Mouse (Mus musculus): Measurements from ENCODE around the gene Atxn1l. TPM values are rescaled to one million over a fixed set of nuclear protein-coding genes. Genes with fewer than 3 reads are reported as not detected.

The Atxn1l gene
- total RNA-seq, 2 experiments from 2014 or later = 39.2 to 50.2 TPM

DNA sequence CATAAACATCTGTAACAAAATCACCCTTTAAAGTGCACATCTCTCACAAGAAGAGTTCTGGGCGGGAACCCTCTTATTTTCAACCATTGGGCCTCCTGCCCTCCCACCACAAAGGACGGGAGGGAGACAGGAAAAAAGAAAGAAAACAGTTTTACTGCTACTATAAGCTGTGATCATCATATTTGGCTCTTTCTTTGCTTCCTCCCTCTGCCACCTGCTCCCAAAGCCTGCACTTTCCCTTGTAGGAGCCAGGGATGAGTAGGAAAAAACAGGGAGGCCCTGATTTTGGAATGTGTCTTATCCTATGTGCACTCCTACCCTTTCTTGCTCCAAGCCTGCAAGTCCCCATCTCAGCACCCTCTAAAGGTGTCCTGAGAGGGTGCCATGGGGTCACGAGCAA is 6.5 kb downstream of the Atxn1l start:
- no peak for DNase-seq

DNA sequence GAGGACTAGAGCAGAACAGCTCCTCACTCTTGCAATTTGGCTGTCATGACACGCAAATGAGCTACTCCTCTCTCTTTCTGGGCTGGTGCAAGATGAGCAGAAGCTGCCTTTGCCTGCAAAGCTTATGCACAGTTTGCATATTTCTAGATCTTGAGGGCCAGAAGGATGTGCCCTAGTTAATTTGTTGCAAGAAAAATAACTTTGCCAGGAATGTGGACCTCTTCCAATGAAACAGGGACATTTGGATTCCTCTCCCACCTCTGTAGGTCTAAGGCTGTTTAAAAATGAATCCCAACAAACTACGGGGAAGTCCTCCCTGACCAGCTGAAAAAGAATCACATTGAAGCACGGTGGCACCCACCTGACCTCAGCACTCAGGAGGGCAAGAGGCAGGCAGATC is 12.4 kb downstream of the Atxn1l start:
- DNase-seq = no peak

DNA sequence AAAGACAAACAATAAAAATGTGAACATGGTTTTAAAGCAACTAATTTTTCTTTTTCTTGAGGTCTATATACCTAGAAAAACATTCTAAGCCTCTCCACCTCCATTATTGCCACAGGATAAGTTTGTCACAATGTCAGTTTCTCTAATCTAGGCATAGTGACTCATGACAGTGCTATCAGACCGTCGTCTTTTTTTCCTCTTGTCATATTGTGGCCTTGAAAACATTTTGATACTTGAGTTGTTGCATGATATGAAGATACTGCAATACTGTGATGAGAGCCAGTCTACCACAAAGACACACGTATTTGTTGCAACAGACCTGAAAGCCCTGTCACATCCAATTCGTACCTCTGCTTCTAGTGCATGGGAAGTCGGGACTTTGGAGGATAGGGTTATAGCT is 22.6 kb downstream of the Atxn1l start:
- DNase-seq = no peak

DNA sequence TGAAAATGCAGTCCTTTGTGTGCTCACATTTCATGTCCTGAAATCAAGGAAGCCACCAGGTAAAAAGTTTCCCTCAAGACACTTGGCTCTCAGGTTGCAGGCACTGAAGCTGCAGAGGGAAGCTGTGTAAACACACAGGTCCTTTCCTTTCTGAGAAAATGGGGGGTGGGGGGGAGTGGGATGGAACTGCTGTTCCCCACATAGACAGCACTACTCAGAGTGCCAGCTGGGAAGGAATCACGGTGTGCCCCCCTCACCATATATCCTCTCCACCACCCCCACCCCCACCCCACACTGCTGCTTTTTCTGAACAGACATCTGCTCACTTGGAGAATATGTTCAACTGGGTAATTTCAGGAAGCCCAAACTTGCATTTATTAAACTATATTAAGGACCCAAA is 25.0 kb downstream of the Atxn1l start:
- no peak for DNase-seq

DNA sequence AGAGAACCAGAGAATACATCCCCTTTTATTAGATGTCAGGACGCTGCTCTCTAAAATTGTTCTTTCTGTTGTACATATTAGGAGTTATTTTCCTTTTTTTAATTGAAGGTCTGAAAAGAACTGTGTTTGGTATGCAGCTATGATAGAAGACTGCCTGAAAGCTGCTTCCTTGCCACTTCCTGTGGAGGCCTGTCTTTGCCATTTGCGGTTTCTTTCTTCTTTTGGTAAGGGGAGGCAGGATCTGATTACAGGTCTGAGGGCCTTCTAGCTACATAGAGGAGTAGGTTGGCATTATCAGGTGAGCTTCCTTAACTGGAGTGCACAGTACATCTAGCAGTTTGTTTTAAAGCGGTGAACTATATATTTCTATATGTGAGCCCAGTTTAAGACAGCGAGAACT is 29.6 kb downstream of the Atxn1l start:
- no peak for DNase-seq

DNA sequence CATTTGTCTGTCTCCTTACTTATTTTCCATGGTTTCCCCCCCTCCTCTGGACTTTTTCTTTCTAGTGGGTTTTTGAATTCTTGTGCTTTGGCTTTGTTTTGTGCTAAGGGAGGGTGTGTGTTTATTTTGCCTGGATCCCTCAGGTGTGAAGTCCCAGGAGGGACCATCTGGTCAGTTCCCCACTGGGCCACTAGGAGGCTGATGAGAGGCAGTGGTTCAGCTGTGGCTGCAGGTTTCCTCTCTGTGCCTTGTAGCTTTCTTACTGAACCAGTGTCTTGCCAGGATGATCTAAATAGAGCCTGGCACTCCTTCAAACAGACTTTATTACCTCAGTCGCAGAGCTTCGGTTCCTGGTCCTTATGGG is 30.7 kb downstream of the Atxn1l start:
- peak; percentile 82 to 86 for DNase-seq

DNA sequence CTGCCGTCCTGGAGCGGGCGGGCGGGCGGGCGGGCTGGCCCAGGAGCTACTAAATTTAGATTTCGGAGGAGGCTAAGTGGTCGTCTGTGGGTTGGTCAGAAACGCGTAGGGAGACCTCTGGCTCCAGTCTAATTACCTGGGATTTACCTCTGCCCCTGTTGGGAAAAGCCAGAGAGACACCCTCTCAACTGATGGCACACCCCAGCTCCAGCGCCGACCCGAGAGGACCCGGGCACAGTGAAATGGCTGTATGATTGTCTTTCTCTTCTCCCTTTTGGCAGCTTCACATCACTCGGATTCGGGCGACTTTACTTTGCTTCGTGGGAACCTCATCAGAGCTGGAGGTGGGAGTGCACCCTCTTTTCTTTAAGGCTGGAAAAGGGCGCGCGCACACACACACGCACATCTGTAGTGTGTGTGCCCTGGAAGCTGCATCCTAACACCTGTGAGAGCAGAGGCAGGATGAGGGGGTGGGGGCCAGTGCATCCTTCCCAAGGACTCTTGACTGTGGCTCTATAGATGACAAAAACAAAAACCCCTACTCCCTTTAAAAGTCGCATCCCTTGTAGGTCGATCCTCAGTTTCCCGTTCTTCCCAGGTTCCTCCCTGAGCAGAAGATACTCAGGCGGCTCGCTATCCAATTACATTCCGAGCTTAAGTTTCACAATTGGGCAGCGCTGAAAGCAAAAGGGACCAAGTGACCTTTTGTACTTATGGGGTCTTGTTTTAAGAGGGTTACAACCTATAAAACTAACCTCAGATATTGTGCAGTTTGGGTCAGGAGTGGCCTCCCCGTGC is 31.3 kb downstream of the Atxn1l start:
- DNase-seq = no peak

DNA sequence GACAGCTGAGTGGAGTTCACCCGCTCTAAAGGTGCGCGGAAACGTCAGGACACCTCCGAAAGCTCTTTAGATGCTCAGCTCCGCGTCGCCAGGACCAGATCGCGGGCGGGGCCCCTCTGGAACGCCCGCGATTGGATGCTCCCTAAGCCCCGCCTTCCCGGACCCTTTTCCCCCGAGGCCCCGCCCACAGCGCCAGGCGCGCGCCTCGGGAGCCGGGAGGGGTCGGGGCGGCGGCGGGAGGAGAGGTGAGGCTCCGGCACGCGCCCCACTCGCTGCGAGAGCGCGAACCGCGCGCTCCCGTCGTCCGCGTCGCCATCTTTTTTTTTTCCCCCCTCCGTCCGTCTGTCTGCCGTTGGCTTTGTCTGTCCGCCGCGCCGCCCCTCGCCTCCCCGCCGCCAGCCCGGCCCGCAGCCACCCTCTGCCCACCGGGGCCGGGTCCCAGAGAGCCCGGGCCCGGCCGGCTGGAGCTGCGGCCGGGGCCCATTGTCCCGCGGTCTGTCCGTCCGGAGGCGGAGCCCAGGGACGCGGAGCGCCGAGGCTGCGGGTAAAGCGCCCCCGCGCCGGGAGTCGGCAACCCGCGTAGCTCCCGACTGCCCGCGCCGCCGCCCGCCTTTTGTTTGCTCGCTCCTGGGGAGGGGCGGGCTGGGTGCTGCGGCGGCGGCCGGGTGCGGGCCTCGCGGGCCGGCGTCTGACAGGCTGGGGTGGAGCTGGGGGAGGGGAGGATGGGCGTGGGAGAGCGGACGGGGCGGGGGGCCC is 32.0 kb downstream of the Atxn1l start, which contains the start of gene Zfp821:
Gene Zfp821, plus strand, starts transcription at position 227 of the 756 bp plus-strand sequence.
- DNase-seq = peak; percentile 95 to 97

DNA sequence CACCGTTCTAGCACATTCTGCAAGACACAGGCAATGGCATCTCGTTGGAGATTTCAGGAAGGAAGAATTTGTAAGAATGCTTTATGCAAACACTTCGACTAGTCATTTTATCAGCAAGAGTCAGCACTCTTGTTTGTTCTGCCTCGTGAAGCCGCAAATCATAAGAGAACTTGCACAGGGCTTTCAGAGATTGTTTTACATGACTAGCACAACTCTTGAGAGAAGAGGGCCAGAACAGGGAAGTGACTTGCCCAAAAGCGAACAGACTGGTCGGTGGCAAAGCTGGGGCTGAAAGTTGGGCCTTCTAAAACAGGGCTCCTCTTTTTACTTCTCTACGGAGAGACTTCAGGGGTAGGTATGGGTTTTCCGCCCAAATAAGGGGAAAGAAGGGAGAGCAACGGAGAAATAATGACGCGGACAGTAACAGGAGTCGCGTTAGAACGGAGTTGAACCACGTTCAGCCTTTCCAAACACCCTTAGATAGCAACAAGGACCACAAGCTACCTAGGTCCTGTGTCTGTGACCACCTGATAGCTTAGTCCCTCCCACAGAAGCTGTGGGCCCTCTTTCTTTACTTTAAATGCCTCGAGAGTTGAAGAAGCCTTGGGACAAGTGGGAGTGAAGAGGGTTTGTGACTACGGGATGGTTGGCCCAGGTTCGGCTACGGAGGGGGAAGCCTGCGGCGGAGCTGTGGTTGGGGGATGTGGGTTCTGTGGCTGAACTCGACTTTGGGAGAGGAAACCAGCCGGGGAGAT is 32.8 kb downstream of the Atxn1l start:
- DNase-seq = no peak

DNA sequence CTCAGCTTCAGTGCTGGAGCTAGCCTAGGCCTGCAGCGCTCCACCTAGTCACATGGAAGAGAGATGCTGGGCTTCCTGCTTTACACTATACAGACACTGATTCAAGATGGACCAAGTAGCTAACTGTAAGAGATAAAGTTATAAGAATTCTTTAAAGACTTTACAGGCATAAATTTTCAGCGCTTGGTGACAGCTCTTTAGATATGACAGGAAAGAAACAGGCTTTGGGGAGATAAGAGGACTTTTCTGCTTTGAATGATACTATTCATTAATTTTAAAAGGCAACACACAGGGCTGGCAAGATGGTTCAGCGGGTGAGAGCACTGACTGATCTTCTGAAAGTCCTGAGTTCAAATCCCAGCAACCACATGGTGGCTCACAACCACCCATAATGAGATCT is 39.1 kb downstream of the Atxn1l start:
- no peak for DNase-seq

DNA sequence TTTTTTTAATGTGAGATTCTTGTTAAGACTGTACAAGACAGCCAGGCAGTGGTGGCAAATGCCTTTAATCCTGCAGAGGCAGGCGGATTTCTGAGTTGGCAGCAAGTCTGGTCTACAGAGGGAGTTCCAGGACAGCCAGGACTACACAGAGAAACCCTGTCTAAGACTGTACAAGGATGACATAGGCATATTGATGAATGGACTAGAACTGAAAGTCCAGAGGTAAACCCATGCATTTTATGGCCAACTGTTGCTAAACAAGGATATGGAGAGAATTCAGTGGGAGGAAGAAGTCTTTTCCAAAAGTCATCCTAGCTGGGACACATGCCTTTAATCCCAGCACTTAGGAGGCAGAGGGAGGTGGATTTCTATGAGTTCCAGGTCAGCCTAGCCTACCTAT is 39.8 kb downstream of the Atxn1l start:
- DNase-seq = no peak

DNA sequence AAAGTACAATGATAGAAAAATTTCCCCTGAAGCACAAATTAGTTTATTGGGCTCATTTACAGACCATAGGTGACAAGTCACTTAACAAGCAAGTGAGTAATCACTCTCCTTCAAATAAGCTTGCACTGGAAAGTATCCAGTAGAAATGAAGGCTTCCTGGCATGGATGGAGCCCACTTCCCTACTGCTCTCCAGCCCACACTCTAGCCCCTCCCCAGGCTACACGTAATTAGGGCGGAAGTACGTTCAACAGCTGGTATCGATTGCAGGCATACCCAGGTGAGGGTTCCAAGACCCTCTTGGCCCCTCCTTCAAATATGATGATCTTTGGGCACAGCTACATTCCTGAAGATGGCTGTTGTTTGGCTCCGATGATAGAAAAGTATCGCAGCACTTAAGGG is 43.4 kb downstream of the Atxn1l start:
- no peak for DNase-seq

DNA sequence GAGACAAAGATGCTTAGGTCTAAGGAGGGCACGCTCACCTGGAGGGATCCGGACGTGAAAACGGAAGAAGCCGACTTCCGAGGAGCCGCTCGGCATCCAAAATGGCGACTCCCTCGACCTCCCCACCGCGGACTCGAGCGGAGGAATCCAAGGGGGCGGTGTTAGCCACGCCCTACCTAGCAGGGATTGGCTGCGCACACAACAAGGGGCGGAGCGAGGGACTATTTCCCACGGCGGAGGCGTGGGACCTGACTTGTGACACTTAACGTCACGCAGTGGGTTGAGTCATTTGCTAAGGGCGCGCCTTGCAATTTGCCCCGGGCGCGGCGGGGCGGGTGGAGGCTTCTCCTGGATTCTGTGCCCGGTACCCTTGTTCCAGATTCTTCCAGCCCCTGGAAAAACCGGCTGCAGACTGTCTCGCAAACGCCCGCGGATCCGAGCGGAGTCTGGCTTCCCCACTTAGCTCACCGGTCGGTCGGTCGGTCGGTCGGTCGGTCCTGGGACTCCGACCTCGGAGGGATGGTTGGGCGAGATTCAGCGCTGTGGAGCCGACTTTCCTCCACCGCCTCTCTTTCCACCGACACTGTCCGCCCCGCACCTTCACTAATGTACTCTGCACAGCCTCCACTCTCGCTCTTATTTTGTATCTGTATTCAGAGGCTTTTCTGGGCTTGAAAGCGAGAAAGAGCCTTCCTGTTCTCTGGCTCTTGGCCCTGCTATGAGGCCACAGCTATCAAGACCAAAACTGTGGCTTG is 44.2 kb downstream of the Atxn1l start, which contains the start of gene Ist1:
Gene Ist1, minus strand, starts transcription at position 115 of the 755 bp plus-strand sequence.
- DNase-seq = peak; percentile 98

DNA sequence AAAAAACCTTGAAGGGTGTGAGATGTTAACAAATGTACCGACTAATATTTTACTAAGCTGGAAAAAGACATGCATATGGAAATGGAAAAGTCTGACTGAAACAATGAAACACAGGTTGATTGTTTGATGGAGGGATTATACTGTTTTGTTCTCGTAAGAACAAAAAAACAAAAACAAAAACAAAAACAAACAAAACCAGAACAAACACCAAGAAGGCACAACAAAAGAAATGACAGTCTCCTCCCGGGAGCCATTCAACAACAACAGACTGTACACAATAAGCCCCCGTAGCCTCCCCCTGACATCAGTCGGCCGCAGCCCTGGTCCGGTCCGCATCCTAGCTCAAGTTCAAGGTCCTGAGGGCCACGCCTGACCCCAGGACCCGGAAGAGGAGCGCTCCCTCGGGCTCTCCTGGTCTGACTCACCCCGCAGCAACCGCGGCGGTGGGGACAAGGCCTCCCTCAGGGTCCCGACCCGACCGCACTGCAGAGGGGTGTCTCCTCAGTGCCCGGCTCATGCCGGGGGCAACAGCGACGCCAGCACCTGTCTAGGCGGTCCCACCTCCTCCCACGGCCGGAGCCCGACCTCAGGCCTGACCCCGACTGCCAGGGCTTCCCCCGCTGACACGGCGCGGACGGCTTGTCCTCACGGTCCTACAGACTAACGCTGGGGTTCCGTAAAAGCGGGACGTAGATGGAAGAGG is 44.9 kb downstream of the Atxn1l start:
- DNase-seq = peak; percentile 72 to 79

DNA sequence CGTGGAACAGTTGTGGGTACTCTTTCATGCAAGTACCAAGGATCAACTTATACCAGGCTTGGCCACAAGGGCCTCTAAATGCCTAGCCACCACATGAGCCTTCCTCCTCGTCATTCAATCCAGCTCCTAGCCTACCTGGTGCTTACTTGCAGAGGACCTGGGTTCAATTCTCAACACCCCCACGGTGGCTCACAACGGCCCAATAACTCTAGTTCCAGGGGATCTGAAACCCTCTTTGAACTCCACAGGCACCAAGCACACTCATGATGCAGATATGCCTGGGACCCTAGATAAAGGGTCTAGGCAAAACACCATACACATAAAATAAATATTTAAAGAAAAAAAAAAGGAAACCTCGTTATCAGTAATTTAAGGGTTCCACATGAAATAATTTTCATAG is 45.8 kb downstream of the Atxn1l start:
- DNase-seq = no peak

DNA sequence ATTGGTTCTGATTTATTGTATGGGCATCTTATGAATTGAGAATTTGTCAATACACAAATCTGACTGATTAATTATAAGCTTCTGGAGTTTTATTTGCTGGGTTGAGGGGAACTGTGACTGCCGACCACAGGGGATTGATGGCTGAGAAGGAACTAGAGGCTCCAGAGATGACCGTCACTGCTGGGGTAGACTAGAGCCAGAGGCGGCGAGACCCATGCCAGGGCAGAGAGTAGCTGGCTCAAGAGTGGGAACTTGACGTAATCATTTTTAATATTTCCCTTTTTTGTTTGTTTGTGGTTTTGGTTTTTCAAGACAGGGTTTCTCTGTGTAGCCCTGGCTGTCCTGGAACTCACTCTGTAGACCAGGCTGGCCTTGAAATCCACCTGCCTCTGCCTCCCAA is 50.3 kb downstream of the Atxn1l start:
- DNase-seq = no peak

DNA sequence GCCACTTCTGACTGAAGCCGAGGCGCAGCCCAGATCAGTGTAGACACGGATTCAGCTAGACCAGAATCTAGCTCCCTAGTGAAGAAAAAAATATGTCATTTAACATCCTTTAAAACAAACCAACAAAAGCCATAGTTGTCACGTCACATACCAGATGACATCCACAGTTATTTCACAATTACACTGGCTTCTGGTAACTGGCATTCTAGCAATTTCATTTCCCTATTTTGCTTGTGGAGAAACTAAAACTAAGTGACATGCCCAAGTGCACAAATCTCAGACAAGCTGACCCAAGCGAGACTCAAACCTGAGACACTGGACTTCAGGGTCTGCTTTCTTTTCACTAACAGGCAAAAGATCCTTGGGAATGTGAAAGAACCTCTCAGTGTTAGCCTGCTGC is 55.4 kb downstream of the Atxn1l start:
- DNase-seq = no peak

DNA sequence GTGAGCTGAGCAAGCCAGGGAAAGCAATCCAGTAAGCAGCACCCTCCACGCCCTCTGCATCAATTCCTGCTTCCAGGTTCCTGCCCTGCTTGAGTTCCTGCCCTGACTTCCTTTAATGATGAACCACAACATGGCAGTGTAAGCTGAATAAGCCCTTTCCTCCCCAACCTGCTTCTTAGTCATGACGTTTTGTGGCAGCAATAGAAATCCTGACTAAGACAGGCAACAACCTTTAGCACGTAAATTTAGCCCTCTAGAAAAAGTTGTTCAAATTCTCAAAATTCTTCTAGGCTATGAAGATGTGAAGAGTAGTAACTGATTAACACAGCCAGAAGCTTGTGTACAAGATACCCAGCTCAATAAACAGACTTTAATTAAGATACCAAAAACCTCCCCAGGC is 56.0 kb downstream of the Atxn1l start:
- no peak for DNase-seq
